Mouse (Mus musculus) CD4-positive, CD25-positive, alpha-beta regulatory T cell (primary cell): ENCODE data around the gene Klhl6. TPM values are rescaled to one million over a fixed set of nuclear protein-coding genes. Genes with fewer than 3 reads are reported as not detected.

Source experiments
- polyA plus RNA-seq: library from polyadenylated mRNA; unstranded; fragments of 100-300 nt; shearing (Covaris generic); gene quantifications from one replicate; pipeline ENCODE4 v1.2.1, GENCODE M21; 2017

Gene Klhl6
- 253 TPM for polyA plus RNA-seq

DNA sequence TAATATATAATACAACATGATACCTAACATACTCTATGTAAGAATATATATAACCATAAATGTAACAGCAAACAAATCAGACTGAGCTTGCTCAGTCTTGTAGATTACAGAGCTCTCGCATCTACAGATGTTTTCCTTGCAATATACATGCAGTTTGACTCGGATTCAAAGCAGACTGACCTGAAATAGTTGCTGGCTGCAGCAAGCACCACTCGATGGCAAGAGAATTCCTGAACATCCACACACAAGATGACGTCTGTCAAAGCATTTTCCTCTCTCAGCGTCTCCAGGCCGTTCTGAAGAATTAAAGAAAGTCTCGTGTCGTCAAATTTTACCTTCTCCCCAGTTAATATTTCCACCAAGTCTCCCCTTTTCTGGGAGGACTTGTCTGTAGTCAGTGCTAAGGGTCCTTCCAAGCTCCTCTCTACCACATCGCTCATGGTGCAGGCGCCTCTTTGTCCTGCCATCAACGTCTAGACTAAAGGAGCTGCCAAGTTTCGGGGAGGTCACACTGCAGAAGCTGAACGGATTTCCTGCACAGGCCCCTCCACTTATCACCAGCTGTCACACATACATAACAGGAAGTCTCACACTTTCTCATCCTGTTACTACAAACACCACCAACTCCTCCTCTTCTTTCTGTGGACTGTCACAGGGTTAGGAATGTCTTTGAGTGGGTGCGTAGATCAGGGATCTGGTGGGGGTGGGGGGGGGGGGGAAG is at the start of gene Klhl6:
TSS of gene Klhl6 (minus strand) at position 501 of the 721 bp plus-strand sequence.

Other genes starting within 250 kb of the Klhl6 start
- gene B3gnt5, start 222.8 kb downstream of the Klhl6 start, polyA plus RNA-seq = 7.9 TPM
- gene Klhl24, start 114.5 kb upstream of the Klhl6 start, polyA plus RNA-seq = 54.5 TPM
- gene Yeats2, start 158.0 kb upstream of the Klhl6 start, polyA plus RNA-seq = 20.8 TPM